Mouse (Mus musculus) cerebellum, postnatal 14 days (tissue): Measurements from ENCODE around the gene Gabrp.

Experiments used
- DNase-seq, 2 experiments: peaks; one replicate each; pipeline ENCODE4 v3.0.0; 2021; ENCODE audit warnings: mixed read lengths in 2 of 2

Gene Gabrp

DNA sequence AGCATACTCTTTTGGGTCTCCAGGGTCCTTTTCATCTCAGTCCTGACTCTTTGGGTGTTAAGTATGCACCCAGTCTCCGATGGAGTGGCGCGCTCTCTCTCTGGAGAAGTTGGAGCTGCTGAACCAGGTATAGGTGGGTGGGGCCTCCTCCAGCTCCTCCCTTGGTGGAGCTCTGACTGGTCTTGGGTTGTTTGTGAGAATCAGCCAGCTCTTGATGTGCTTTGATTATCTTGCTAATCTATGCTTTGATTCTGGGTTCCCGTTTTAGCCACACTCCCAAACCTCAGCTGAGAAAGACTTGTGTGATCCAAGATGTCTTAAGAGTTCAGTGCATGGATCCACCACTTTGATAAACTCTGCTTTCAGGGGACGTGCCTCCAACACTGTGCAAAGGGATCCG is at the start of gene Gabrp:
Gene Gabrp, minus strand, starts transcription at position 101 of the 400 bp plus-strand sequence.
- no peak for DNase-seq

DNA sequence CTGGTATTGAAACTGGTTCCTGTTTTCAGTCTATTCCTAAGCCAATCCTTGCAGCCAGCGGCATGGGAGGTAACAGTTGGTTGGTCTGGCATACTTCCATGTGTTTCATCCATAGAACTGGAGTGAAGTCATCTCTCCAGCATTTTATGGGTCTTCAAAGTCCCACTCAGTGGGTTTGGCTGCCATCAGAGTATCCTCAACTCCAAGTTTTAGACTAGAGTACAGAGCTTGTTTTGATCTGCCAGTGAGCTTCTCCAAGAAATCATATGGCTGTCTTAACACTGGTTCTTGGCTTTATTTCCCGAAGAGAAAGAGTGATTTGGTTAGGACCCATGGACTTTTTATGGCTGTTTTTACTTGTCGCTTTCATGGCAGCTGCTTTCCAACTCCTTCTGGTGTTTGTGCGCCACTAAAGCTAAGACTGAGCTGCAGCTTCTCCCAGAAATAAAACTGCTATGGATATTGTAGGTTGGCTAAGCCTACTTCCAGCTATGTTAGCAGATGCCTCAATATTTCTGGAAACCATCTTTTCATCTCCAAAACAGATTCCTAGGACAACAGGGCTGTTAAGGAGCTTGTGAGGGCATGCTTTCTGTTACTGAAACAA is 48.5 kb upstream of the Gabrp start:
- DNase-seq = no peak

DNA sequence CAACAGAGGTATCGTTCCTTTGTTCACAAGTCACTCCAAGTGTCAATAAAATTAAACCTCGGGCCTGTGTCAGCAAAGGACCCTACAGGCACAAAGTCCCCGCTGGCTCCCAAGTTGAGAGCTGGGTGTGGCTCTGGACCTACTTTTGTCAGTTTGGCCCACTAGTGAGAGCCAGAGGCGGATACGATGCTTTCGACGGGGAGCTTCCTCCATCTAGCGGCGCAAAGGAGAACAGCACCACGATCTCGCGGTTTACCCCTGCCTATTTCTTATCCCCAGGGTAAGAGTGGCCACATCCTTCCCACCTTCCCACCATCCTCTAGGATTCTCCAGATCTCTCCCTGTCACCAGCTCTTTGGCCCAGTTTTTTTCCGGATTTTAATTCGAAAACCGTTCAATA is 35.5 kb upstream of the Gabrp start:
- peak; percentile 84 to 88 for DNase-seq

DNA sequence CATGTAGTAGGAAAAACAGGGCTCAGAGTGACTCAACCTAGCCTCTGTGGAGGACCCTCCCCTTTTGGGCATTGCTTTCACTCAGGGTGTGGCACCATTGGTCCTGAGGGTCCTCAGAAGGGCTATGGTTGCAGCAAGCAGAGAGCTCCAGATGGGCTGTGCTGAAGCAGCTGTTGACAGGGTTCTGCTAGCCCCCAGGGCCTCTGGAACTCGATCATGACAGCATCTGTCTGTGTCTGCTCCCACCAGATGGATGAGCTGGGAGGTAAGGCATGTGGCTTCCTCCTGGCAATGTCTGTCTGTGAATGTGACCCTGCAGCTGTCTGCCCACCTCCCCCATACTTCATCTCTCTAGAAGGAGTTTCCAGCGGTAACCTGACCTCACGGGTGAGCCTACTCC is 29.0 kb upstream of the Gabrp start:
- no peak for DNase-seq

DNA sequence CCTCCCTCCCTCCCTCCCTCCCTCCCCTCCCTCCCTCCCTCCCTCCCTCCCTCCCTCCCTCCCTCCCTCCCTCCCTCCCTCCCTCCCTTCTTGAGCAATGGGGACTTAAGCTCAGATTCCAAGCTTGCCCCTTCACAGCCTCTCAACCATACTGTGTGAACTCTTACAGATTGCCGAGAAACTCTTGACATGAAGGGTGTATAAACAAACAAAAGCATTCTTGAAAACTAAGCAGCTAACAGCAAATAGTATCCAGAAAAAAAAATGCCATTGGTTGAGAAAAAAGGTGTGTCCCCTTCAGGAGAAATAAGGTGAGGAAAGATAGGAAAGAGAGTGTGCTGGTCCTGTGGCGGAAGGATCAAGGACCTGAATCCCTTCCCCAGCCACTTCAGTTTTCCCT is 24.4 kb upstream of the Gabrp start:
- no peak for DNase-seq

DNA sequence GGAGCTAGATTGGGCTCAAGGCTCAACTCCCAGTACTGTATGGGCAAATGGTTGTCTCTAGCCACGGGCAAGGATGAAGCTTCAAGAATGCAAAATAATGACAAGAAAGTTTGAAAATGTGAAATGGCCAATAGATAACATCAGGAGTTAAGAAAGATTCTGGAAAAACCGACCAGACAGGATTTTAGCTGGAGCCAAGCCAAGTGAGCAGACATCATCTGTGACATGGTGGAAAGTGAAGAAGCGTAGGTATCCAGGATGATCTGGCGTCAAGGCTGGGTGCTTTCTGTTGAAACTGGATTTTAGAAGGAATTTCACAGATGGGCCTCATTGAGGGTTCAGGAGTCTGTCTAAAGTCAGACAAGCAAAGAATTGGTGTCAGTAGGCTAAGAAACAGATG is 20.2 kb upstream of the Gabrp start, which contains the start of gene D130052B06Rik:
Gene D130052B06Rik, plus strand, starts transcription at position 317 of the 400 bp plus-strand sequence.
- DNase-seq = peak in 1 of 2 experiments; percentile 7

DNA sequence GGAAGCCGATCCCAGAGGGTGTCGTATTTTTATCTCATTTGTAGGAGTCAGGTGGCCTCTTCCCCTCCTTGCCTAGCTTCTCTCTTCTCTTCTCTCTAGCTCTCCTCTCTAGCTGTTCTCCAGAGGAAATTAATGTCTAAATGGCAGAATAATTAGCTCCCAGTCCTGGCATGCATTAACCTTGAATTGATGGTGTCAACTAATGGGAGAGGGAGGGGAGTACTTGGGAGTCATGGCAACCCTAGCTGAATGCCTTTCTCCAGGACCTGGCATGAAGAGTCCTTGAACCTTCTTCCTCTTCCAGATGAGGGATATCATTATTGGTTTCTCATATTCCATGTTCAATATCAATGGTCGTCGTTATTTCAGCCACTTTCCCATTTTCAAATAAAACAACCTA is 17.9 kb upstream of the Gabrp start:
- DNase-seq = no peak

DNA sequence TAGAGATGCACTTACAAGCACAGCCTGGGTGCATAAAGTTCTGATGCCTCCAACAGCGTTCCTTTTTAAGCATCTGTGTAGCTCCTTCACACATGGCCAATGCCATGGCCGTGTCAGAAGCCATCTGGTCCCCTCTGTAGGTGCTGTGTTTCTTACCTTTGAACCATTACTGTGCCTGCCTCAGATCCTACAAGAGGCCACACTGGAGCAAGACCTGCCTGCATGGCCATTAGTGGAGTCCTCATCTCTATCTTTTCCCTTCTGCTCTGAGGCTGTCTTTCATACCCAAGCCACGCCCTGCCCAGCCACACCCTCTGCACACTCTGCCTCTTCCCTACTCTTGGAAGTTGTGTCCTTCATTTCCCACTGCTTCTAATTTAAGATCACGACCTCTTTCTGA is 14.1 kb upstream of the Gabrp start:
- DNase-seq = no peak

DNA sequence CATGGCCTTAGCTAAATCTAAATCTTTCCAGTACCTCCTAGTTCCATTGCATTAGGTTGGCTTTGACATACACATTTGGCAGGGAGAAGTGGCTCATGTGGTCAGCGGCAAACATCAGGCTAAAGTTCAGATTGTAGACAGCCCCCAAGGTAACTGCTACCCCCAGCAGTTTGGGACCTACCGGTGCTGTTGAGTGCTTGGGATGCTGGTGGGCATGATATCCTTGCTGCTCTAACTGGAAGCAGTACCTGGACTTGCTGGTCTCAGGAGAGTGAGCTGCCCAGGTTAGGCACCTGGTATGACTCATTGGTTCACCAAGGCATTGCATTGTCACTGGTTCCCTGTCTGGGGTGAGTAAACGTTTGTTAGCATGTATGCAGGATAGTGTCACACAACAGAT is 12.0 kb upstream of the Gabrp start:
- no peak for DNase-seq

DNA sequence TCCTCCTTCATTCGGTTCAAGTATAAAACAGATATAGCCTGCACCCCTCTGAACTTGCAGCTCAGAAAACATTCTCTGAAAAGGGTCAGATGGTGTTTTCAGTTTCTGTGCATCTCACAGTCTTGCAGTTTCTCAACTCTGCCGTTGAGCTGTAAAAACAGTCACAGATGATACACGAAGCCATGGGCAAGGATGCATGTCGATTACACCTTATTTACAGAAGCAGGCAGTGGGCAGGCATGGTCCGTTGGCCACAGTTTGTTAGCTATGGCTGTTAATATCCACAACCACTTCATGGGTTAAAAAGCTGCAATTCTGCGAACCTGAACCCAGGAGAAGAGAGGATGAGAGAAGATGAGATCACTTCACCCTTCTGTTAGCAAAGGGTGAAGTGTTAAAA is 7.9 kb upstream of the Gabrp start:
- no peak for DNase-seq

DNA sequence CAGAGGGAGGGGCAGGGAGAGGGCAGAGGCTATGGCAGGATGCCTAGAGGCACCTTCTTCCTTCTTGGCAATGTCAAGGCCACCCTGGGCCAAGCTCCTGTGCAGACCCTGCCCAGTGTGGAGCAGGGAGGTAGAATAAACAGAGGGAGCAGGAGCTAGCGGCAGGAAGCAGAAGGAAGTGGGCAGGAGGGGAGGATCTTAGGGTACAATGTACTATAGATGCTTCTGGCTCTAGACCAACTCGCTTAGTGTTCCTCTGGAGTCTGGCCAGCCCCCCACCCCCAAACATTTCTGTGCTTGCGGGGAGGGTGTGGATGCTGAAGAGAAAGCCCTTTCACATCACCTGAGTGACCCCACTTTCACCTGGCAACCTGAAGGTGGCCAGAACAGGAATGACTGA is 862 bp upstream of the Gabrp start:
- DNase-seq = no peak

DNA sequence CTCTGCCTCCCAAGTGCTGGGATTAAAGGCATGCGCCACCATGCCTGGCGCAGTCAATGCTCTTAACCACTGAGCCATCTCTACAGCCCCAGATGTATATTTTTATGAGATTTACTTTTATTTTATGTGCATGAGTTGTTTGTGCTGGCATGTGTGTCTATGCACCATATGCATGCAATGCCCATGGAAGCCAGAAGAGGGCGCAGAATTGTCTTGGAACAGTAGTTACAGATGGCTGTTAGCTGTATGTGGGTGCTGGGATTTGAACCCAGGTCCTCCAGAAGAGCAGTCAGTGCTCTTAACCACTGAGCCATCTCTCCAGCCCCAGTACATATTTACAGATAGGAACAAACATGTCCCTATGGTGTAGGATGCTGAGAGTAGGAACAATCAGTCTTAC is 3.8 kb downstream of the Gabrp start:
- peak in 1 of 2 experiments; percentile 20 for DNase-seq

DNA sequence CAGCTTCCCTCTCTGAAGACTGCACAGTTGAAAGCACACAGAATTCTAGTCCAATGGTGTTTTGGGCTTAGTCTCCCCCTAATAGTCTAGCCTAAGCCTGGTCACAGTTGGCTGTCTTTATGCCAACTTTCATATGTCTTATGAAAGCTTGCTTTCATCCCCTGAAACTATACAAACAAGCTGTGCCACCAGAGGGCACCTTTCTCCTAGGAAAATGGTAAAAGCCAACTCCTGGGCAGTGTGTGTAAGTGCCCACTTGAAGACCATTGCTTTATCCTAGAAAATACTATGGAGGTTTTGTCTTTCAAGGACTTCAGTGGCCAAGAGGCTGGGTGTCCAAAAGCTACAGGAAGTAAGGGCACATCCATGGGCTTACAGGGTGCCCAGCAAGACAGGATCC is 8.3 kb downstream of the Gabrp start:
- DNase-seq = peak; percentile 33 to 48

DNA sequence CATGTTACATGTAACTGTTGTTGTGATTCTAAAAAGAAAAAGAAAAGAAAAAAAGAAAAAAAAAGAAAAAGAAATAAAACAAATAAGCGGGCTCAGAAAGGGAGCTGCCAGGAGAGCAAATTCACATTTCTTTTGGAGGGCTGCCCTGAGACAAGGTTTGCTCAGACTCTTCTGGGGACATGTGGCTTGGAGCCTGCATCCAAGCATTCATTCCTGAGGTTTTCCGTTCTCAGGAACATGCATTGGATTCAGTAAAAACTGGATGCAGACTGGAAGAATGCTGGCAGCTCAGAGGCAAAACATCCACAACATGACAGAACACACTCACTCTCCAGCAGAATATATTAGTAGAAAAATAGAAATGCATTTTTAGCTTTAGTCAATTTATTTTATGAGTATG is 14.8 kb downstream of the Gabrp start:
- no peak for DNase-seq

DNA sequence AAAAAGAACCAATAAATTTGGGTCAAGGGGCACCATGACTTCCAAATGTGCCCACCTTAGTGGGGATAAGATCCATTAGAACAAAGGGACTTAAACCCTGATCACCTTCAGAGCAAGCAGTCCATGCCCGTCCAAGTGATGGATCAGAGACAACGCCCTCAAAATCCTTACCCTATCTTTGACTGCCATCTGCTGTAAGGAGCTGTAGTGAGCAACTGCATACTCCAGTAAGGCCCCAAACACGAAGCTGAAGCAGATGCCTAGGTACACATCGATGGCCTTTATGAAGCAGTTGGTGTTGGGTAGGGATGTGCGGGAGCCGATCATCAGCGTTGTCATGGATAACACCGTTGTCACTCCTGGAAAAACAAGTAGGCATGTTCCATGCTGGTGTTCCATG is 24.6 kb downstream of the Gabrp start:
- DNase-seq = peak; percentile 48 to 55

DNA sequence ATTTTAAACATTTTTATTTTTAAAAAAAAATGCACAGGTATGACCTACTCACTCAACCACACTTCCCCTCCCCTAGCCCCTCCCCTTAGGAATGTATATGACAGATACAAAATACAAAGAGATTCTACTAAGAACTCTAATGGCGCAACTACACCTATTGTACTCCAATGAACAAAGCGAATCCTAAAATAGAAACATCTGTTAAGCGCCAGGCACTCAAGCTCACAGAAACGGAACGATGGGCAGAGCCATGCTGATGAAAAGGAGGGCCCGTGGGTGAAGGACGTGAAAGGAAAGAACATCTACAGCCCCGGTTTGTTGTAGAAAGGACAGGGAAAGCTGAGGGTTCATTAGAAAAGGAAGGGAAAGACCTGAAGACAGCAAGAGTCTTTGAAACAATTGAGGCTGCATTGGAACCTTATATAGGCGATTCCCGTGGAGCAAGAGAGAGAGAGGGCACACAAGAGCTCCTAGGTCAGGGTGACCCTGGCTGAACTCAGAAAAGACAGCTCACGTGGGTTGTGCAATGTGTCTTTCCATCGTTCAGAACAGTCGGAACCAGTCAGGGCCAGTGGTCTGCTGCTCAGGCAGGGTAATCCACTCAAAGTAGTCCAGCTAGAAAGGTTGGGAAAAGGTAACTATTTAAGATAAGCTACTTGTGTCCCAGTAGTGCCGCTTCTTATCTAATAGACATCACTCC is 27.7 kb downstream of the Gabrp start:
- DNase-seq = no peak

DNA sequence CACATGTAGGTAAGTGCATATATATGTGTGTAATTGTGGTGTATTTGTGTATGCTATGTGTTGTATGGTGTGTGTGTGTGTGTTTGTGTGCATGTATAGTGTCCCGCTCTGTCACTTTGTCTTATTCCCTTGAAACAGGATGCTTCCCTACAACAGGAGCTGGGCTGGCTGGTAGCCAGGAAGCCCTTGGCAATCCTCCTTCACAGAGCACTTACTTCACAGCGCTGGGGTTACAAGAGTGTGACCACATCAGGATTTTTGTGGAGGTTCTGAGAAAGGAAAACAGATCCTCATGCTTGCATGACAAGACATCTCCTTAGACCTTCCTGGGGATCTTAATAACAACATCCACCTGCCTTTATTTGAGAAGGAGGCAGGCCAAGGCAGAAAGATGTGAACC is 31.4 kb downstream of the Gabrp start:
- DNase-seq = peak; percentile 42 to 58

DNA sequence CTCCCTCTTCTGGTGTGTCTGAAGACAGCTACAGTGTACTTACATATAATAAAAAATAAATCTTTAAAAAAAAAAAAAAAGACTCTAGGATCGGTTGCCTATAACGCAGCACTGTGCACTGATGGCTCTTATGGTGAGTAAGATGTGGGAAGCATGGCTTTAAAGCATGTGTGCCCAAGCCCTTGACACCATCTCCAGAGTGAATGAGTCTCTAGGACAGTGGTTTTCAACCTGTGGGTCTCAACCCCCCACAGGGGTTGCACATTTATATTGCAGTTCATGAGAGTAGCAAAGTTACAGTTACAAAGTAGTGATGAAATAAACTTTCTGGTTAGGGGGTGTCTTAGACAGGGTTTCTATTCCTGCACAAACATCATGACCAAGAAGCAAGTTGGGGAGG is 33.8 kb downstream of the Gabrp start:
- DNase-seq = no peak

DNA sequence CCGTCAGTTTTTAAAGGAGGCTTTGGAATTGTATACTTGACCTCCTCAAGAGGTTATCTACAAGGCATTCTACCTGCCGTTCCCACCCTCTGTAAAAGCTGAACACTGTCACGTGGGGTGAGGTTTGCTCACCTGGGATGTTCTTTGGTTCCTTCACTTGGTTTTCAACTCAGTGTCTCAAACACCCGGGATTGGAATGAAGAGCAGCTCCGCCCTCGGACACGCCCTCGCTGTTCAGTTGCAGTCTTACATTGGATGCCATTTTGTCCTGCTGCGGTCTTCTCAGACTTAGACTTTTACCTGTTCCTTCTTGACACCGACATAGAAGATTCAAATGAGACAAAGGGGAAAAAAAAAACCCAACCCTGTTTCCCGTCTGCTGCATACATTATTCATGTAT is 34.6 kb downstream of the Gabrp start:
- no peak for DNase-seq

DNA sequence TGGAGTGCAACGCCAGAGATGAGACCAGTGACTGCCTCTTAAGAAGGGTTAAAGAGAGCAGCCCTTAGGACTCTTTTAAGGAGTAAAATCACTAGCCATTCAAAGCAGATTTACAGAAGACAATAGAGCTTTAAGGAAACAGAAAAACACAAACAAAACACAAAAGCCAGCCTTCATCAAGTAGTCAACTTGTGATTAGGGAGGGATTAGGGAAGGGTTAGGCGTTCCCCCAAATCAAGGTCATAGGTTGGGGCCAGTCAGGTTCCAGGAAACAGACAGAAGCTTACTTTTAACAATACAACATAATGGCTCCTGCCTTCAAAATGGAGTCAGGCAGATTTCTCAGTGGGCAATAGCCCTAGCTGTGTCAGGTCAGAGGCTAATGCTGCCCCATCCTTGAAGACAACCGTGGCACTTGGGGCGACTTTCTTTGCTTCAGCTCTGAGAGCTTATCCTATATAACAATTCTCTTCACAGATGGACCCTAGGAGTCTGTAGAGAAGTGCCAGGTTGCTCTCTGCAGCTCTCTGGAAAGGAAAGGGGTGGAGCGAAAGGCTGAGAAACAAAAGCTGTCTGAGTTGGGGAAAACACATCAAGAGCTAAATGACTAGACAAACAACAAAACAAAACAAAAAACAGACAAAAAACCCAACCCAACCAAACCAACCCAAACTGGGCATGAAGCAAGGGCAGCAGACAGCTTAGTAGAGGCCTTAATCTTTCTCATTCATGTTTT is 41.2 kb downstream of the Gabrp start:
- DNase-seq = no peak

DNA sequence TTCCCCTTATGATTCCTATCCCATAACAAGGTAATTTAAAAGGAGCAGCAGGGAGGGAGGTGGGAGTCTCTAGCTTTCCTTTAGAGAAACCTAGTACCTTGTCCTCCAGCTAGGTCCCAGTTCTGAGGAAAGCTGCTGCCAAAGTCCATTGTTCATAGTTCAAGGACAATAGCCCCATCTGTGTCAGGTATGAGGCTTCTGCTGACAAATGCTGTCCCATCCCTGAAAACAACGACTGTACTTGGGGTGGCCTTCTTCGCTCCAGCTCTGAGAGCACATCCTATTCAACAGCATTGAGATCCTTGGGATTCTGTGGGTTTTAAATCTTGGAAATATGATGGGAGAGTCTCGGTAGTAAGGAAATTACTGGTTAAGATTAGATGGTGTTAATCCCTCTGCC is 42.1 kb downstream of the Gabrp start:
- DNase-seq = no peak

DNA sequence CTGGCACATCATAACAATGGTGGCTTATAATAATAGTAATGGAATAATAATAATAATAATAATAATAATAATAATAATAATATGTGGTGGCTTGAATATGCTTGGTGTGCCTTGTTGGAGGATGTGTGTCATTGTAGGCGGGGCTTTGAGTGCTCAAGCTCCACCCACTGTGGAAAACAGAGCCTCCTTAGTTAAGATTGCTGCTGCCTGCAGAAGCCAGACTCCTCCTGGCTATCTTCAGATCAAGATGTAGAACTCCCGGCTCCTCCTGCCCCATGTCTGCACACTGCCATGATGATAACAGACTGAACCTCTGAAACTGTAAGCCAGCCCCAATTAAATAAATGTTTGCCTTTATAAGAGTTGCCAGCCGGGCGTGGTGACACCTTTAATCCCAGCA is 44.2 kb downstream of the Gabrp start:
- DNase-seq = no peak

DNA sequence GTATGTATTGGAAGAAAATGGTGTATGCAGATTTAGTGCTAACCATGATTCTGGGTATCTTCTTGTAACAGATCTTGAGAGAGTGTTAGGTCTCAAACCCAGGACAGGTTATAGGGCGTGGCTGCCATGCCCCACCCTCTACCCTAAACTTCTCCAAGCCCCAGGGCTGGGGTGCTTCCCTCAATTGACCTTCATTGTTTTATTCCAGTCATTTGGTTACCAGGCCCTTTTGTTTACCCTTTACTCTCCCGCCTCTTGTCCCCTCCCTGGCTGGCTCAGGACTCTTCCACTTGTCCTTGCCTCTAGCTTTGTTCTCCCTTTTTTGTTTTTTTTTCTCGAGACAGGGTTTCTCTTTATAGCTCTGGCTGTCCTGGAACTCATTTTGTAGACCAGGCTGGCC is 45.2 kb downstream of the Gabrp start:
- DNase-seq = no peak

DNA sequence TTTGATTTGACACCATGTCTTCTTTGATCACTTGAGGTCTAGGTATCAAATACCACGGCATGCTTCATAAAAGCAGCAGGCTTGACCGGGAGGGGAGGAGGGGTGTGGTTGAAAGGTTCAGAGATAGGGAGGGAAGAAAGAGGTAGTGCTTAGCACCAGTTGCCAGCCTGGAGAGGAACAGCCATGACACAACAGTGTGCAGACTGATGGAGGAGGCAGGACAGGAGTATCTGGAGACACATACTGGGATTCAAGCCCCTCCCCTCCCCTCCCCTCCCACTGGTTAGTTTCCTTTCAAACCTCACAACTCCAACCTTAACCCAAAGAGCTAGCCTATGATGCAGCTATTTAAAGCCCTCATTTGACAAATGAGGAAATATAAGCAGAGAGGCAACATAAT is 49.2 kb downstream of the Gabrp start:
- DNase-seq = no peak
